Mouse (Mus musculus) stomach, embryonic 16.5 days (tissue): ENCODE measurements around the gene Lta. TPM values are rescaled to one million over a fixed set of nuclear protein-coding genes. Genes with fewer than 3 reads are reported as not detected.
A peak's percentile ranks its signal among the peaks of the same experiment; 100 is the strongest.

Experiments
- ATAC-seq: fragments of 200-750 bp; cut with Nextera tagmentation; 2 replicates; pipeline ENCODE4 v1.8.0; 2017; ENCODE audit warnings: moderate number of reproducible peaks, moderate TSS enrichment; ENCODE audit not compliant: insufficient read depth, low FRiP score
- H3K27ac ChIP-seq: fragments of 300-500 bp; sonication (generic); 2 replicates; pipeline ENCODE4 v1.5.1; 2014; ENCODE audit warnings: low read length
- H3K27me3 ChIP-seq: fragments of 300-500 bp; sonication (generic); 2 replicates; pipeline ENCODE4 v1.6.1; 2014; ENCODE audit warnings: low read length, control low read depth, mixed read lengths; ENCODE audit not compliant: control insufficient read depth, insufficient read depth
- H3K36me3 ChIP-seq: fragments of 300-500 bp; sonication (generic); 2 replicates; pipeline ENCODE4 v1.6.1; 2014; ENCODE audit warnings: low read length; ENCODE audit not compliant: control insufficient read depth, insufficient read depth
- H3K4me1 ChIP-seq: fragments of 300-500 bp; sonication (generic); 2 replicates; pipeline ENCODE4 v1.6.1; 2014; ENCODE audit warnings: low read length, control low read depth, mixed read lengths; ENCODE audit not compliant: control insufficient read depth, insufficient read depth
- H3K4me2 ChIP-seq: fragments of 300-500 bp; sonication (generic); 2 replicates; pipeline ENCODE4 v1.6.1; 2014; ENCODE audit warnings: low read depth, low read length, mixed read lengths
- H3K4me3 ChIP-seq: fragments of 300-500 bp; sonication (generic); replicated peaks from 2 replicates; pipeline ENCODE4 v1.5.1; 2014; ENCODE audit warnings: mild to moderate bottlenecking, low read length
- H3K9ac ChIP-seq: fragments of 300-500 bp; sonication (generic); 2 replicates; pipeline ENCODE4 v1.6.1; 2014; ENCODE audit warnings: low read length
- H3K9me3 ChIP-seq: fragments of 300-500 bp; sonication (generic); replicated peaks from 2 replicates; pipeline ENCODE4 v1.6.1; 2016; ENCODE audit warnings: low read length, control low read depth; ENCODE audit not compliant: control insufficient read depth
- WGBS: fragments of 180-500 bp; shearing (Covaris S2); extraction: QIAGEN DNeasy Blood & Tissue Kit; methylation state at CpG from one replicate; pipeline ENCODE4 v1.1.7; 2014; 5-methylcytosine and 5-hydroxymethylcytosine counted together
- polyA plus RNA-seq: library from polyadenylated mRNA; unstranded; fragments of >200 nt; fragmentation: Nextera tagmentation; extraction: Ambion mirVana; gene quantifications from 2 replicates; pipeline ENCODE4 v1.2.1, GENCODE M21; 2015

The Lta gene
- polyA plus RNA-seq, 1 experiment from 2014 or later = 0.46 TPM

GRCm38 (mm10) chr17:35233114-35233980 is 28.2 kb upstream of the Lta start, which contains the start of gene Atp6v1g2:
Gene Atp6v1g2 (plus strand): TSS chr17:35233660.
- Histone ChIP-seq H3K27me3 (no peaks in the 10 kb centered on the region), H3K4me1 (peaks cover 33% of the 10 kb centered on the region), H3K27ac (peak within 1 kb of the TSS; percentile 98), H3K36me3 (peaks cover 8% of the 10 kb centered on the region; the same call in 1 of the 2 replicates), H3K4me3 (peak within 1 kb of the TSS; percentile 65), H3K9me3 (no peaks in the 10 kb centered on the region), H3K4me2 (peak within 1 kb of the TSS; percentile 65), H3K9ac (peak within 1 kb of the TSS; percentile 91)
- 40% methylated on average over 18 of the region's 18 CpGs for WGBS
- peak; percentile 11 for ATAC-seq

DNA sequence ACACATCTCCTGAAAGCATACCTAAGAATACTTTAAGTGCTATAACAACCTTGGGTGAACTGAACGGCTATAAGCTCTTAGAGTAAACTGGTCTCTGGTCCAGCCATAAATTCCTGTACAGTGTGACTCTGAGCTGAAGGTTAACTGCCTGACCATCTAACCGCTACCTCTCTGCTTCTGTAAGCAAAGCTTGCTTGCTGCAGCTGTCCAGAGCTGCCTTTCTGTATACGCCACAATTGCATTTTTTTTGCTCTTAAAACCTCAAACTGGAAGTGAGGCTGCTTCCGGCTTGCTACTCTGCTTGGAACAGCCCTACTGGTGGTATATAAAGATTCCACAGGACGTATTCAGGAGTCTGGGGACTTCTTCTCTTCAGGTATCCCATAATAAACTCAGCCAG is 27.5 kb upstream of the Lta start:
- Histone ChIP-seq H3K9me3 (no peaks in the 10 kb centered on the region), H3K27ac (peak overlapping the region; percentile 98), H3K4me2 (0 out of 2 replicates have a peak overlapping the region, but pooled peaks have one; percentile 3), H3K4me3 (no peak overlapping the region), H3K27me3 (no peaks in the 10 kb centered on the region), H3K4me1 (peaks cover 36% of the 10 kb centered on the region), H3K9ac (no peak overlapping the region), H3K36me3 (peaks cover 8% of the 10 kb centered on the region; the same call in 1 of the 2 replicates)
- 67% methylated on average over 5 of the region's 5 CpGs for WGBS
- no peak for ATAC-seq

- H3K4me3 ChIP-seq = no peak overlapping the region
- peaks cover 8% of the 10 kb centered on the region; the same call in 1 of the 2 replicates for H3K36me3 ChIP-seq
- 0 out of 2 replicates have a peak overlapping the region, but pooled peaks have one; percentile 3 for H3K4me2 ChIP-seq
- no peaks in the 10 kb centered on the region for H3K9me3 ChIP-seq
- H3K9ac ChIP-seq = no peak overlapping the region
- H3K27ac ChIP-seq = no peak overlapping the region
- peaks cover 38% of the 10 kb centered on the region for H3K4me1 ChIP-seq
- 14% methylated on average over 12 of the region's 12 CpGs for WGBS
- H3K27me3 ChIP-seq = no peaks in the 10 kb centered on the region
- ATAC-seq = no peak
These were observed 26.9 kb upstream of the Lta start for GRCm38 (mm10) chr17:35232043-35232442.

DNA sequence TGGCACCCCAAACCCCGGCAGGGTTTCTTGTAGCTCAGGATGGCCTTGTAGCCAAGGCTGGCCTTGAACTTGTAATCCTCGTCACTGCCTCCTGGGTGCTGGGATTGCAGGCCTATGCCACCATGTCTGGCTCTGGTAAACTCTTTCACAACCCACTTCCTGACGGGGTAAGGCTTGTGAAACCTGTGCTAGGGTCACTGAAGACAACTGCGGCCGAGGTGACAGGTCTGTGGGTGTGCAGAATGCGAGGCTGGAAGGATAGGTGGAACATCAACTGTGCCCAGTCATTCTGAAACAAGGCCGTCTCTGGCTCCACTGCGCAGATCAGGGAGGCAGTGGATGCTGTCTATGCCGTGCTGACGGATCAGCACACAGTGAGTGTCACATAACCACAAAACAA is 25.9 kb upstream of the Lta start:
- no peak for ATAC-seq
- no peaks in the 10 kb centered on the region for H3K27me3 ChIP-seq
- no peak overlapping the region for H3K27ac ChIP-seq
- peaks cover 8% of the 10 kb centered on the region; the same call in 1 of the 2 replicates for H3K36me3 ChIP-seq
- no peak overlapping the region for H3K9ac ChIP-seq
- 94% methylated on average over 10 of the region's 10 CpGs for WGBS
- H3K9me3 ChIP-seq = no peaks in the 10 kb centered on the region
- peaks cover 39% of the 10 kb centered on the region for H3K4me1 ChIP-seq
- no peak overlapping the region for H3K4me3 ChIP-seq
- no peak overlapping the region for H3K4me2 ChIP-seq

GRCm38 (mm10) chr17:35226561-35227046 is 21.5 kb upstream of the Lta start:
- Histone ChIP-seq H3K4me1 (peaks cover 13% of the 10 kb centered on the region), H3K36me3 (peaks cover 8% of the 10 kb centered on the region; the same call in 1 of the 2 replicates), H3K27me3 (no peaks in the 10 kb centered on the region), H3K4me3 (no peak overlapping the region), H3K9ac (no peak overlapping the region), H3K9me3 (no peaks in the 10 kb centered on the region), H3K4me2 (no peak overlapping the region), H3K27ac (peak overlapping the region; percentile 33; the same call in 1 of the 2 replicates)
- 82% methylated on average over 14 of the region's 14 CpGs for WGBS
- no peak for ATAC-seq

- Histone ChIP-seq H3K9ac (no peak overlapping the region), H3K36me3 (peaks cover 8% of the 10 kb centered on the region; the same call in 1 of the 2 replicates), H3K4me1 (peaks cover 18% of the 10 kb centered on the region), H3K4me3 (no peak overlapping the region), H3K4me2 (no peak overlapping the region), H3K27ac (no peak overlapping the region), H3K27me3 (no peaks in the 10 kb centered on the region), H3K9me3 (no peaks in the 10 kb centered on the region)
- WGBS = 94% methylated on average over 5 of the region's 5 CpGs
- no peak for ATAC-seq
These were observed 20.3 kb upstream of the Lta start for GRCm38 (mm10) chr17:35225456-35225855.

- no peak for ATAC-seq
- no peak overlapping the region for H3K4me3 ChIP-seq
- 94% methylated on average over 4 of the region's 4 CpGs for WGBS
- H3K9ac ChIP-seq = no peak overlapping the region
- H3K36me3 ChIP-seq = peaks cover 8% of the 10 kb centered on the region; the same call in 1 of the 2 replicates
- no peak overlapping the region for H3K27ac ChIP-seq
- no peaks in the 10 kb centered on the region for H3K9me3 ChIP-seq
- no peak overlapping the region for H3K4me2 ChIP-seq
- peaks cover 19% of the 10 kb centered on the region for H3K4me1 ChIP-seq
- no peaks in the 10 kb centered on the region for H3K27me3 ChIP-seq
These were observed 19.5 kb upstream of the Lta start for GRCm38 (mm10) chr17:35224641-35225040.

DNA sequence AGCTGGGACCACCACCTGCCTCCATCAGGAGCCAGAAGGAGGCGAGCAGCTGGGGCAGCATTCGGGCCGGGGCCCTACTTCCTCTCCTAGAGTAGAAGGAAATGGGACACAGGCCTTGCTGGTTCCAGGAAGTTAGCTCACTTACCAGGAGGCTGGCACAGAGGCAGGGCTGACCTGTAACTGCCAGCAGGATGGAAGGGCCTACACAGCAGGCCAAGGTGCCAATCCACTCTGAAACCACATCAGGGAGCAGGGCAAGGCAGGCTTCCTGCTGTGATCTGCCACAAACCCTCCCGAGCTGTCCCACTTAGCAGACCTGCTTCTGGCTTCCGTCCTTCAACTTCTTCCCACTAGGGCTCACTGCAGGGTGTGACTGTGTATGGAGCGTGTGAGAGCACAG is 17.1 kb upstream of the Lta start:
- Histone ChIP-seq H3K9me3 (no peaks in the 10 kb centered on the region), H3K27me3 (no peaks in the 10 kb centered on the region), H3K4me3 (no peak overlapping the region), H3K36me3 (no peaks in the 10 kb centered on the region), H3K9ac (no peak overlapping the region), H3K4me1 (peaks cover 14% of the 10 kb centered on the region), H3K27ac (0 out of 2 replicates have a peak overlapping the region, but pooled peaks have one; percentile 43), H3K4me2 (no peak overlapping the region)
- ATAC-seq = no peak
- WGBS = 66% methylated on average over 6 of the region's 6 CpGs
